Mouse (Mus musculus): ENCODE measurements around the gene Rbp3. TPM values are rescaled to one million over a fixed set of nuclear protein-coding genes. Genes with fewer than 3 reads are reported as not detected.

The Rbp3 gene
- total and polyA plus RNA-seq, 3 experiments = not detected

- no peaks in the 10 kb centered on the region for H3K9me3 ChIP-seq (replicated peaks; ENCODE audit: insufficient read depth, low read length)
- no peaks in the 10 kb centered on the region for H3K36me3 ChIP-seq (ENCODE audit: control insufficient read depth in 1 of 2, insufficient read depth in 2 of 2, low read length in 2 of 2)
- H3K27me3 ChIP-seq (ENCODE audit: control insufficient read depth in 1 of 2, insufficient read depth in 2 of 2, low read length in 2 of 2) = no peaks in the 10 kb centered on the region
- DNase-seq (ENCODE audit: low read depth, low spot score) = no peak
- H3K79me2 ChIP-seq (ENCODE audit: control insufficient read depth, insufficient read depth, low read length, poor library complexity) = no peaks in the 10 kb centered on the region
- H3K4me3 ChIP-seq (ENCODE audit: control insufficient read depth in 1 of 2, insufficient read depth in 1 of 2, low read depth in 2 of 2, low read length in 2 of 2) = no peak overlapping the region
- TF ChIP-seq MYB (IDR thresholded peaks at IDR 0.05; ENCODE audit: low read depth, low read length) (no peak), TAL1 (IDR thresholded peaks at IDR 0.05; ENCODE audit: low read length) (no peak), CHD1 (IDR thresholded peaks at IDR 0.05; ENCODE audit: low read depth, low read length) (no peak), ZMIZ1 (IDR thresholded peaks at IDR 0.05; ENCODE audit: low read depth, low read length) (no peak), USF2 (IDR thresholded peaks at IDR 0.05; ENCODE audit: borderline replicate concordance in 1 of 2, insufficient read depth in 1 of 2, low read depth in 1 of 2, low read length in 2 of 2) (no peak), POLR2AphosphoS2 (IDR thresholded peaks at IDR 0.05; ENCODE audit: low read length) (no peak)
- H3K9ac ChIP-seq (ENCODE audit: control insufficient read depth, low read depth, low read length, poor library complexity, severe bottlenecking) = no peak overlapping the region
- no peaks in the 10 kb centered on the region for H3K4me1 ChIP-seq (ENCODE audit: control insufficient read depth in 1 of 2, insufficient read depth in 2 of 2, low read length in 2 of 2)
- no peak overlapping the region for H3K27ac ChIP-seq (ENCODE audit: control insufficient read depth, low read depth, low read length)
Observed at GRCm38 (mm10) chr14:33913727-33914126, 40.1 kb upstream of the Rbp3 start.

GRCm38 (mm10) chr14:33914206-33914605 is 39.6 kb upstream of the Rbp3 start:
- no peak overlapping the region for H3K9ac ChIP-seq (ENCODE audit: control insufficient read depth, low read depth, low read length, poor library complexity, severe bottlenecking)
- no peaks in the 10 kb centered on the region for H3K27me3 ChIP-seq (ENCODE audit: control insufficient read depth in 1 of 2, insufficient read depth in 2 of 2, low read length in 2 of 2)
- H3K79me2 ChIP-seq (ENCODE audit: control insufficient read depth, insufficient read depth, low read length, poor library complexity) = no peaks in the 10 kb centered on the region
- H3K27ac ChIP-seq (ENCODE audit: control insufficient read depth, low read depth, low read length) = no peak overlapping the region
- TF ChIP-seq RAD21 (IDR thresholded peaks at IDR 0.05; ENCODE audit: low read depth, low read length) (no peak), MYC (IDR thresholded peaks at IDR 0.05; ENCODE audit: low read depth, low read length) (no peak), MAZ (IDR thresholded peaks at IDR 0.05; ENCODE audit: low read depth, low read length) (no peak), SMC3 (IDR thresholded peaks at IDR 0.05; ENCODE audit: low read depth, low read length) (no peak)
- no peaks in the 10 kb centered on the region for H3K36me3 ChIP-seq (ENCODE audit: control insufficient read depth in 1 of 2, insufficient read depth in 2 of 2, low read length in 2 of 2)
- no peak for DNase-seq (ENCODE audit: low read depth, low spot score)
- no peaks in the 10 kb centered on the region for H3K9me3 ChIP-seq (replicated peaks; ENCODE audit: insufficient read depth, low read length)
- no peaks in the 10 kb centered on the region for H3K4me1 ChIP-seq (ENCODE audit: control insufficient read depth in 1 of 2, insufficient read depth in 2 of 2, low read length in 2 of 2)
- no peak overlapping the region for H3K4me3 ChIP-seq (ENCODE audit: control insufficient read depth in 1 of 2, insufficient read depth in 1 of 2, low read depth in 2 of 2, low read length in 2 of 2)

GRCm38 (mm10) chr14:33920727-33921559 is 32.9 kb upstream of the Rbp3 start:
- Histone ChIP-seq H3K9me3 (replicated peaks; ENCODE audit: insufficient read depth, low read length) (no peaks in the 10 kb centered on the region), H3K4me3 (ENCODE audit: control insufficient read depth in 1 of 2, insufficient read depth in 1 of 2, low read depth in 2 of 2, low read length in 2 of 2) (no peak overlapping the region), H3K9ac (ENCODE audit: control insufficient read depth, low read depth, low read length, poor library complexity, severe bottlenecking) (no peak overlapping the region), H3K79me2 (ENCODE audit: control insufficient read depth, insufficient read depth, low read length, poor library complexity) (no peaks in the 10 kb centered on the region), H3K36me3 (ENCODE audit: control insufficient read depth in 1 of 2, insufficient read depth in 2 of 2, low read length in 2 of 2) (no peaks in the 10 kb centered on the region), H3K4me1 (ENCODE audit: control insufficient read depth in 1 of 2, insufficient read depth in 2 of 2, low read length in 2 of 2) (no peaks in the 10 kb centered on the region), H3K27me3 (ENCODE audit: control insufficient read depth in 1 of 2, insufficient read depth in 2 of 2, low read length in 2 of 2) (no peaks in the 10 kb centered on the region), H3K27ac (ENCODE audit: control insufficient read depth, low read depth, low read length) (no peak overlapping the region)
- no peak for DNase-seq (ENCODE audit: low read depth, low spot score)
- no peak for TF ChIP-seq SIN3A (IDR thresholded peaks at IDR 0.05; ENCODE audit: low read length)
- no peak for TF ChIP-seq MYB (IDR thresholded peaks at IDR 0.05; ENCODE audit: low read depth, low read length)
- TF ChIP-seq RAD21 (IDR thresholded peaks at IDR 0.05; ENCODE audit: low read depth, low read length) = no peak
- no peak for TF ChIP-seq USF2 (IDR thresholded peaks at IDR 0.05; ENCODE audit: borderline replicate concordance in 1 of 2, insufficient read depth in 1 of 2, low read depth in 1 of 2, low read length in 2 of 2)
- TF ChIP-seq MAFK (IDR thresholded peaks at IDR 0.05; ENCODE audit: borderline replicate concordance, low read depth, low read length) = no peak
- no peak for TF ChIP-seq TBP (IDR thresholded peaks at IDR 0.05; ENCODE audit: low read depth, low read length)
- no peak for TF ChIP-seq CTCF (IDR thresholded peaks at IDR 0.05 in 2 of 3, conservative IDR thresholded peaks at IDR 0.05 in 1 of 3; ENCODE audit: control insufficient read depth in 1 of 3, insufficient read depth in 1 of 3, low read depth in 2 of 3, low read length in 3 of 3, poor library complexity in 1 of 3, severe bottlenecking in 1 of 3)
- TF ChIP-seq NRF1 (IDR thresholded peaks at IDR 0.05; ENCODE audit: insufficient read depth, low read depth, low read length, poor library complexity, severe bottlenecking) = no peak
- TF ChIP-seq E2F4 (IDR thresholded peaks at IDR 0.05; ENCODE audit: borderline replicate concordance, low read depth, low read length) = no peak
- no peak for TF ChIP-seq SMC3 (IDR thresholded peaks at IDR 0.05; ENCODE audit: low read depth, low read length)
- no peak for TF ChIP-seq GABPA (IDR thresholded peaks at IDR 0.05; ENCODE audit: low read depth, low read length)
- TF ChIP-seq RCOR1 (IDR thresholded peaks at IDR 0.05; ENCODE audit: low read depth, low read length) = no peak
- no peak for TF ChIP-seq ZKSCAN1 (IDR thresholded peaks at IDR 0.05; ENCODE audit: low read depth, low read length)
- TF ChIP-seq UBTF (IDR thresholded peaks at IDR 0.05; ENCODE audit: borderline replicate concordance, insufficient read depth, low read depth, low read length) = no peak
- no peak for TF ChIP-seq CHD2 (IDR thresholded peaks at IDR 0.05; ENCODE audit: low read length)
- no peak for TF ChIP-seq ZC3H11A (IDR thresholded peaks at IDR 0.05; ENCODE audit: low read depth, low read length)
- TF ChIP-seq POLR2AphosphoS5 (IDR thresholded peaks at IDR 0.05; ENCODE audit: borderline replicate concordance, low read depth, low read length) = no peak
- TF ChIP-seq USF1 (IDR thresholded peaks at IDR 0.05; ENCODE audit: low read depth, low read length) = no peak
